Mouse (Mus musculus) limb, embryonic 10.5 days (tissue): ENCODE results near the gene Pygo2. TPM values are rescaled to one million over a fixed set of nuclear protein-coding genes. Genes with fewer than 3 reads are reported as not detected.

ENCODE experiments used
- DNase-seq: peaks from one replicate; pipeline ENCODE4 v3.0.0-alpha.2; 2017; ENCODE audit warnings: low spot score
- H3K27ac ChIP-seq: fragments of 300-500 bp; sonication (generic); 2 replicates; pipeline ENCODE4 v1.5.1; 2016; ENCODE audit warnings: mild to moderate bottlenecking
- H3K27me3 ChIP-seq: fragments of 300-500 bp; sonication (generic); 2 replicates; pipeline ENCODE4 v1.6.1; 2016; ENCODE audit warnings: low read depth, mild to moderate bottlenecking; ENCODE audit not compliant: poor library complexity, severe bottlenecking
- H3K36me3 ChIP-seq: fragments of 300-500 bp; sonication (generic); 2 replicates; pipeline ENCODE4 v1.6.1; 2016; ENCODE audit warnings: mild to moderate bottlenecking, moderate library complexity
- H3K4me1 ChIP-seq: fragments of 300-500 bp; sonication (generic); 2 replicates; pipeline ENCODE4 v1.6.1; 2016
- H3K4me3 ChIP-seq: fragments of 300-500 bp; sonication (generic); 2 replicates; pipeline ENCODE4 v1.5.1; 2016; ENCODE audit warnings: mild to moderate bottlenecking, moderate library complexity
- H3K9me3 ChIP-seq: fragments of 300-500 bp; sonication (generic); replicated peaks from 2 replicates; pipeline ENCODE4 v1.6.1; 2016; ENCODE audit warnings: mild to moderate bottlenecking
- WGBS: fragments of 180-500 bp; shearing (Covaris S2); methylation state at CpG from one replicate; pipeline ENCODE4 v1.1.7; 2016; 5-methylcytosine and 5-hydroxymethylcytosine counted together
- polyA plus RNA-seq: library from polyadenylated mRNA; unstranded; fragments of >200 nt; fragmentation: Nextera tagmentation; extraction: Ambion mirVana; gene quantifications from 2 replicates; pipeline ENCODE4 v1.2.1, GENCODE M21; 2016

Pygo2 gene
- polyA plus RNA-seq, 1 experiment from 2014 or later: 53.5 TPM

DNA sequence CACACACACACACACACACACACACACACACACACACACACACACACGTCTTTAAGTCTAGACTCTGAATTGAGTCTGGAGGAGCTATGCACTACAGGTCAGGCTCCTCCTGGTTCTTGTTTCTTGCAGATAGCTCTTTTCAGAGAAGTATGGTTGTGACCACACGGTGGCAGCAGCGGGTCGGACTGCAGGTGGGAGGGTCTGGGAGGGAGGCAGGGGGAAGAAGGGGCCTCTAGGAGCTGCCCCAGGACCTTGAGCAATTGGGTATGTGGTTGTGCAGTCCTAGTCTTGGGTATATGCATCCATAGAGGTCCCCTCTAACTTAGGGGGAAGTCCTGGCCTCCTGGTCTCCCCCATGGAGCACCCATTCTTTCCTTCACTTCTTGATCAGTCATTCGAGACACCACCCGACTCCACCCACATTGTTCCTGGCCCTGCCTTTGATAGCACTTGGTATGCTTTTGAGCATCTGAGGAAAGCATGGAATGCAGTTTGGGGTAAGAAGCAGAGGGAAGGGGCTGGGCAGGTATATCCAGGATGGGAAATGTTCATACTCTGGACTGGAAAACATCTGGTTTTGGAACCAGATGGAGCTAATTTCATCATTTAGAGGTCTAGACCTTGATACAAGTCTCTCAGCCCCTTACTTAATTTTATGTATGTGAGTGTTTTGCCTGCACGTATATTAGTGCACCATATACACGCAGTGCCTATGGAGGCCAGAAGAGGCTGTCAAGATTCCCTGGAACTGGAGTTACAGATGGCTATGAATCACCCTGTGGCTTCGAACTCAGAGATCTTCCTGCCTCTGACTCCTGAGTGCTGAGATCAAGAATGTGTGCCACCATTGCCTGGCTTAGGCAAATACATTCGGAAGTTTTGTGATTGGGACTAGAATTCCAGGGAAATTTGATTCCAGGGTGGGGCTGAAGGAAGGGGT, 27.0 kb downstream of the Pygo2 start:
- Histone ChIP-seq H3K27ac (no peak overlapping the region), H3K4me3 (no peak overlapping the region), H3K4me1 (peaks cover 31% of the 10 kb centered on the region), H3K9me3 (no peaks in the 10 kb centered on the region), H3K36me3 (peaks cover 5% of the 10 kb centered on the region), H3K27me3 (no peaks in the 10 kb centered on the region)
- DNase-seq: peak; percentile 87
- WGBS: 45% methylated on average over 10 of the region's 10 CpGs

DNA sequence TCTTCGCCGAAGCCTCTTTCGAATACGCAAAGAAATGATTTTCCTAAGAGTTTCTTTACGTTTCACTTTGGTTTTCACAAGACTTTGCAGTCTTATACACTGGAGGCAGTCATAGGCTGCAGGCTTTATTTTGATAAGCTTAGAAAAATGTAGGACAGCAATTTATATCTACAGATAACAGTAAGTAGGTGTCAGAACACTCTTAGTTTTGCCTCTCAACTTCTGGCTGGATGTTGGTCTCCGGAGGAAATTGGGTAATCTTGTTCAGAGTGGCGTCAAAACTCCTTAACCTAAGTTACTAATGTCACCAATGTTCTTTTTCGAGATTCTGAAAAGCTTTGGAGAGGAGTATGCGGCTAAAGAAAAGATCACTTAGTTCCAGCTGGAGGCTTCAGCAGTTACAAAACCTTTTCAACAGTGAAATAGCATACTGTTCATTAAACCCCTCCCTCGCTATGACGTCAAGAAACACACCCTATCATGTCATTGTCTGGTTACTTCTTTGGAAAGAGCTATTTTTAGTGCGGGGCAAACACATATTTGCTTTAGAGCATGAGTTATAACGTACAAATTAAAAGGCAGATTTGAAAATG, 28.5 kb downstream of the Pygo2 start:
- H3K9me3 ChIP-seq: no peaks in the 10 kb centered on the region
- peaks cover 29% of the 10 kb centered on the region for H3K4me1 ChIP-seq
- 57% methylated on average over 13 of the region's 13 CpGs for whole genome bisulfite sequencing
- no peaks in the 10 kb centered on the region for H3K27me3 ChIP-seq
- H3K4me3 ChIP-seq: peak overlapping the region; percentile 57
- peaks cover 8% of the 10 kb centered on the region for H3K36me3 ChIP-seq
- peak overlapping the region; percentile 90 for H3K27ac ChIP-seq
- DNase-seq: no peak

GRCm38 (mm10) chr3:89458965-89459807, 29.2 kb downstream of the Pygo2 start:
- DNase-seq: peak; percentile 96

GRCm38 (mm10) chr3:89468268-89468667, 38.3 kb downstream of the Pygo2 start:
- Histone ChIP-seq H3K27ac (no peak overlapping the region; the same call in 1 of the 2 replicates), H3K9me3 (no peaks in the 10 kb centered on the region), H3K27me3 (no peaks in the 10 kb centered on the region), H3K4me1 (no peaks in the 10 kb centered on the region), H3K36me3 (peaks cover 42% of the 10 kb centered on the region), H3K4me3 (no peak overlapping the region)
- 55% methylated on average over 4 of the region's 4 CpGs for WGBS
- no peak for DNase-seq

More at GRCm38 (mm10) chr3:89458965-89459807, 29.2 kb downstream of the Pygo2 start:
- H3K4me1 ChIP-seq: peaks cover 29% of the 10 kb centered on the region
- no peaks in the 10 kb centered on the region for H3K9me3 ChIP-seq
- under 1% methylated on average over 36 of the region's 36 CpGs for WGBS
- peak overlapping the region; percentile 57 for H3K4me3 ChIP-seq
- peak overlapping the region; percentile 90 for H3K27ac ChIP-seq
- peaks cover 8% of the 10 kb centered on the region for H3K36me3 ChIP-seq
- no peaks in the 10 kb centered on the region for H3K27me3 ChIP-seq

- WGBS: 82% methylated on average over 7 of the region's 7 CpGs
- Histone ChIP-seq H3K36me3 (peaks cover 28% of the 10 kb centered on the region), H3K9me3 (no peaks in the 10 kb centered on the region), H3K27ac (no peak overlapping the region), H3K27me3 (no peaks in the 10 kb centered on the region), H3K4me3 (no peak overlapping the region), H3K4me1 (no peaks in the 10 kb centered on the region)
- no peak for DNase-seq
These were observed 42.3 kb downstream of the Pygo2 start for GRCm38 (mm10) chr3:89472280-89472679.

DNA sequence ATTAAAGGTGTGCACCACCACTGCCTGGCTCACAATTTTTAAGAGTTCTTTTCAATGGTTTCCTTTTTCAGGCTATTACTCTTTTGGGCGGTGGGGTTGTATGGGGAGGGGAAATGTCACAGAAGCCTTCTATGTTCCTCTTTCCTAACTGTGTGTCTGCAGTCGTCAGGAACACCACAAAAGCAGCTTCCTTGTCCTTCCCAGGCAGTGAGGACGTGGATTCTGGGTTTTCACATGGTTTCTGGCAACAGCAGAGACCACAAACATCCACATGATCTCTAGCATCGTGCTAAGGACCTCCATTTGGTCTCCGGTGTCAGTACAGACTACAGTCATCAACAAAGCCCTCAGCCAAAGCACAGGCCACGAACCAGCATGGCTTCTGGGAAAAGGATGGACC, 43.8 kb downstream of the Pygo2 start:
- 78% methylated on average over 6 of the region's 6 CpGs for WGBS

DNA sequence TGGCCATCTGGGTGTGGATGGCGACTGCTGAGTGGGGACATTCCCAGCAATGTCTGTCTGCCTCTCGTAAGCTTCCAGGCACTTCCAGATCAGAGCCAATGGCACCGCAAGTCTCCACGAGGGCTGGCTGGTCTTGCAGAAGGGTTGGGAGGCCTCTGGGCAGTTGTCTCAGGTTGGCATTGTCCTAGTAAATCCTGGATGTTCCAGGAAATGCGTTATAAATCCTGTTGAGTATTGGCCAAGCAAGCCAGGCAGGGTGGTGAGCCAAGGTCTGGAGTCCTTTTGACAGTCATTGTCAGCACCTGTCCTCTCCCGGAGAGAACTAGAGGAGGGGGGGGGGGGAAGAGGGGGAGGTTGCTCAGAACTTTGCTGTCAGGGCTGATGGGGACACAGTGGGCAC, 49.0 kb downstream of the Pygo2 start:
- WGBS: 76% methylated on average over 6 of the region's 6 CpGs

More for the DNA sequence above, 43.8 kb downstream of the Pygo2 start:
- H3K27me3 ChIP-seq: no peaks in the 10 kb centered on the region
- H3K27ac ChIP-seq: no peak overlapping the region
- H3K9me3 ChIP-seq: no peaks in the 10 kb centered on the region
- H3K36me3 ChIP-seq: peaks cover 12% of the 10 kb centered on the region
- H3K4me1 ChIP-seq: no peaks in the 10 kb centered on the region
- DNase-seq: no peak
- no peak overlapping the region for H3K4me3 ChIP-seq

GRCm38 (mm10) chr3:89481488-89481887, 51.5 kb downstream of the Pygo2 start:
- 45% methylated on average over 2 of the region's 2 CpGs for WGBS

More for the DNA sequence above, 49.0 kb downstream of the Pygo2 start:
- Histone ChIP-seq H3K9me3 (no peaks in the 10 kb centered on the region), H3K27me3 (no peaks in the 10 kb centered on the region), H3K4me3 (no peak overlapping the region), H3K27ac (no peak overlapping the region), H3K36me3 (no peaks in the 10 kb centered on the region), H3K4me1 (no peaks in the 10 kb centered on the region)
- DNase-seq: no peak

GRCm38 (mm10) chr3:89482249-89482648, 52.2 kb downstream of the Pygo2 start:
- no peak for DNase-seq
- 89% methylated on average over 5 of the region's 5 CpGs for WGBS
- Histone ChIP-seq H3K27me3 (no peaks in the 10 kb centered on the region), H3K36me3 (no peaks in the 10 kb centered on the region), H3K4me3 (no peak overlapping the region), H3K4me1 (peaks cover 7% of the 10 kb centered on the region; the same call in 1 of the 2 replicates), H3K9me3 (no peaks in the 10 kb centered on the region), H3K27ac (no peak overlapping the region)

More at GRCm38 (mm10) chr3:89481488-89481887, 51.5 kb downstream of the Pygo2 start:
- Histone ChIP-seq H3K4me1 (peaks cover 7% of the 10 kb centered on the region; the same call in 1 of the 2 replicates), H3K36me3 (no peaks in the 10 kb centered on the region), H3K27ac (no peak overlapping the region), H3K9me3 (no peaks in the 10 kb centered on the region), H3K4me3 (no peak overlapping the region), H3K27me3 (no peaks in the 10 kb centered on the region)
- DNase-seq: peak; percentile 50

Other genes starting within 250 kb of the Pygo2 start
- gene Fam189b, start 247.1 kb upstream of the Pygo2 start, polyA plus RNA-seq: 32.2 and 35.0 TPM in 2 replicates
- gene Gba, start 227.3 kb upstream of the Pygo2 start, polyA plus RNA-seq: 34.8 and 34.9 TPM in 2 replicates
- gene Thbs3, start 215.0 kb upstream of the Pygo2 start, polyA plus RNA-seq: 12.2 and 26.8 TPM in 2 replicates
- gene Mtx1, start 203.1 kb upstream of the Pygo2 start, polyA plus RNA-seq: 250 and 265 TPM in 2 replicates
- gene Muc1, start 201.2 kb upstream of the Pygo2 start, polyA plus RNA-seq: 0.24 and 0.74 TPM in 2 replicates
- gene Krtcap2, start 184.2 kb upstream of the Pygo2 start, polyA plus RNA-seq: 272 and 282 TPM in 2 replicates
- gene Trim46, start 183.9 kb upstream of the Pygo2 start, polyA plus RNA-seq: 3.4 and 6.1 TPM in 2 replicates
- gene Dpm3, start 170.9 kb upstream of the Pygo2 start, polyA plus RNA-seq: 82.5 and 84.0 TPM in 2 replicates
- 33.2 and 41.3 TPM in 2 replicates for gene Slc50a1, start 159.6 kb upstream of the Pygo2 start, polyA plus RNA-seq
- gene Efna1, start 149.1 kb upstream of the Pygo2 start, polyA plus RNA-seq: 29.8 and 36.8 TPM in 2 replicates
- 13.2 and 18.4 TPM in 2 replicates for gene Efna3, start 107.2 kb upstream of the Pygo2 start, polyA plus RNA-seq
- gene Efna4, start 92.2 kb upstream of the Pygo2 start, polyA plus RNA-seq: 47.4 and 53.4 TPM in 2 replicates
- 29.4 TPM in 2 replicates for gene Adam15, start 80.2 kb upstream of the Pygo2 start, polyA plus RNA-seq
- gene Dcst2, start 68.2 kb upstream of the Pygo2 start, polyA plus RNA-seq: 0.24 TPM in 1 of 2 replicates, not detected in the other
- 0.25 and 0.30 TPM in 2 replicates for gene Dcst1, start 65.0 kb upstream of the Pygo2 start, polyA plus RNA-seq
- 0.38 and 0.49 TPM in 2 replicates for gene Zbtb7b, start 35.4 kb upstream of the Pygo2 start, polyA plus RNA-seq
- 0.26 TPM in 1 of 2 replicates, not detected in the other for gene Lenep, start 27.4 kb upstream of the Pygo2 start, polyA plus RNA-seq
- 22.2 and 26.1 TPM in 2 replicates for gene Flad1, start 18.3 kb upstream of the Pygo2 start, polyA plus RNA-seq
- 898 and 922 TPM in 2 replicates for gene Cks1b, start 11.8 kb upstream of the Pygo2 start, polyA plus RNA-seq
- 82.6 and 96.2 TPM in 2 replicates for gene Shc1, start 11.8 kb upstream of the Pygo2 start, polyA plus RNA-seq
- 13.0 and 19.2 TPM in 2 replicates for gene Pbxip1, start 6.5 kb downstream of the Pygo2 start, polyA plus RNA-seq
- gene Pmvk, start 24.3 kb downstream of the Pygo2 start, polyA plus RNA-seq: 63.6 and 65.9 TPM in 2 replicates
- 0.43 and 0.74 TPM in 2 replicates for gene Kcnn3, start 90.0 kb downstream of the Pygo2 start, polyA plus RNA-seq